Mouse (Mus musculus) cerebellum, adult 2 months (tissue): ENCODE measurements around the gene Palm2. TPM values are rescaled to one million over a fixed set of nuclear protein-coding genes. Genes with fewer than 3 reads are reported as not detected.

Experiments
- DNase-seq, 2 experiments: peaks; one replicate each; pipeline ENCODE4 v3.0.0; 2021
- H3K27ac ChIP-seq: fragments of 200-500 bp; 2 replicates; pipeline ENCODE4 v1.5.1; 2012; ENCODE audit warnings: low read length, control low read depth, inconsistent platforms; ENCODE audit not compliant: insufficient read depth
- H3K27me3 ChIP-seq: fragments of 200-500 bp; 2 replicates; pipeline ENCODE4 v1.6.1; 2012; ENCODE audit warnings: inconsistent platforms, mild to moderate bottlenecking, low read length, moderate library complexity; ENCODE audit not compliant: control insufficient read depth, insufficient read depth
- H3K4me1 ChIP-seq: fragments of 200-500 bp; 2 replicates; pipeline ENCODE4 v1.6.1; 2011; ENCODE audit warnings: low read length; ENCODE audit not compliant: control insufficient read depth, insufficient read depth
- H3K4me3 ChIP-seq: fragments of 200-500 bp; replicated peaks from 2 replicates; pipeline ENCODE3; 2011; ENCODE audit warnings: mild to moderate bottlenecking, low read depth, low read length, control low read depth; ENCODE audit not compliant: insufficient read depth
- CTCF ChIP-seq: fragments of 200-500 bp; IDR thresholded peaks from 2 replicates; pipeline ENCODE4 v1.5.1; 2011; ENCODE audit warnings: low read depth, mild to moderate bottlenecking, control low read depth, low read length, moderate library complexity, borderline replicate concordance; ENCODE audit not compliant: insufficient read depth
- POLR2A ChIP-seq: fragments of 200-500 bp; IDR thresholded peaks from 2 replicates; pipeline ENCODE4 v1.6.1; 2011; ENCODE audit warnings: low read length, control low read depth, borderline replicate concordance; ENCODE audit not compliant: insufficient read depth
- WGBS: fragments of 180-500 bp; shearing (Covaris S2); methylation state at CpG from one replicate; pipeline ENCODE4 v1.1.7; 2018; 5-methylcytosine and 5-hydroxymethylcytosine counted together
- polyA plus RNA-seq: library from polyadenylated mRNA; depleted of rRNA; stranded (reverse); fragments of >200 nt; gene quantifications from 2 replicates; pipeline ENCODE4 v1.2.3, GENCODE M21; 2012

Palm2 gene
- polyA plus RNA-seq, 1 experiment, result 3.1 TPM

- TF ChIP-seq CTCF (no peak), POLR2A (no peak)
- H3K4me3 ChIP-seq, result no peak overlapping the region
- 70% methylated on average over 11 of the region's 11 CpGs for WGBS
- no peaks in the 10 kb centered on the region for H3K27me3 ChIP-seq
- H3K4me1 ChIP-seq, result no peaks in the 10 kb centered on the region
- H3K27ac ChIP-seq, result no peak overlapping the region
- DNase-seq, result no peak
Measured at GRCm38 (mm10) chr4:57730801-57731598, 297.0 kb downstream of the Palm2 start.

- no peak for DNase-seq
- Histone ChIP-seq H3K27ac (no peak overlapping the region), H3K4me3 (no peak overlapping the region), H3K27me3 (no peaks in the 10 kb centered on the region), H3K4me1 (no peaks in the 10 kb centered on the region)
- 83% methylated on average over 5 of the region's 5 CpGs for WGBS
- TF ChIP-seq CTCF (no peak), POLR2A (no peak)
Measured at GRCm38 (mm10) chr4:57732351-57732750, 298.3 kb downstream of the Palm2 start.

GRCm38 (mm10) chr4:57733445-57733844, 299.4 kb downstream of the Palm2 start:
- H3K4me3 ChIP-seq, result no peak overlapping the region
- 75% methylated on average over 3 of the region's 3 CpGs for WGBS
- no peak for DNase-seq
- no peaks in the 10 kb centered on the region for H3K27me3 ChIP-seq
- no peak for TF ChIP-seq POLR2A
- TF ChIP-seq CTCF, result no peak
- H3K4me1 ChIP-seq, result no peaks in the 10 kb centered on the region
- H3K27ac ChIP-seq, result no peak overlapping the region

GRCm38 (mm10) chr4:57735426-57735825, 301.4 kb downstream of the Palm2 start:
- WGBS, result 85% methylated on average over 5 of the region's 5 CpGs
- Histone ChIP-seq H3K27ac (no peak overlapping the region), H3K4me3 (no peak overlapping the region), H3K27me3 (no peaks in the 10 kb centered on the region), H3K4me1 (no peaks in the 10 kb centered on the region)
- DNase-seq, result no peak
- no peak for TF ChIP-seq CTCF
- TF ChIP-seq POLR2A, result no peak

GRCm38 (mm10) chr4:57738856-57739552, 305.0 kb downstream of the Palm2 start:
- no peak overlapping the region for H3K27ac ChIP-seq
- DNase-seq, result no peak
- no peaks in the 10 kb centered on the region for H3K4me1 ChIP-seq
- H3K27me3 ChIP-seq, result no peaks in the 10 kb centered on the region
- TF ChIP-seq CTCF, result no peak
- TF ChIP-seq POLR2A, result no peak
- no peak overlapping the region for H3K4me3 ChIP-seq
- WGBS, result 42% methylated on average over 8 of the region's 8 CpGs

- Histone ChIP-seq H3K4me1 (no peaks in the 10 kb centered on the region), H3K4me3 (no peak overlapping the region), H3K27me3 (no peaks in the 10 kb centered on the region), H3K27ac (no peak overlapping the region)
- TF ChIP-seq POLR2A (no peak), CTCF (no peak)
- no peak for DNase-seq
- 82% methylated on average over 11 of the region's 11 CpGs for WGBS
Measured at GRCm38 (mm10) chr4:57743325-57743929, 309.4 kb downstream of the Palm2 start.

- no peak overlapping the region for H3K4me3 ChIP-seq
- no peaks in the 10 kb centered on the region for H3K27me3 ChIP-seq
- 79% methylated on average over 4 of the region's 4 CpGs for WGBS
- no peaks in the 10 kb centered on the region for H3K4me1 ChIP-seq
- TF ChIP-seq CTCF (no peak), POLR2A (no peak)
- H3K27ac ChIP-seq, result no peak overlapping the region
- no peak for DNase-seq
Measured at GRCm38 (mm10) chr4:57750651-57751050, 316.6 kb downstream of the Palm2 start.
